Mouse (Mus musculus) gonadal fat pad, adult 2 months (tissue): ENCODE results near the gene Fras1. TPM values are rescaled to one million over a fixed set of nuclear protein-coding genes. Genes with fewer than 3 reads are reported as not detected.

Source experiments
- DNase-seq: peaks from one replicate; pipeline ENCODE4 v3.0.0-alpha.2; 2012; ENCODE audit warnings: low read depth
- polyA plus RNA-seq: library from polyadenylated mRNA; depleted of rRNA; stranded (reverse); fragments of >200 nt; gene quantifications from 2 replicates; pipeline ENCODE4 v1.2.3, GENCODE M21; 2012; rRNA removed

The Fras1 gene
- polyA plus RNA-seq, result 1.7 and 2.2 TPM in 2 replicates

DNA sequence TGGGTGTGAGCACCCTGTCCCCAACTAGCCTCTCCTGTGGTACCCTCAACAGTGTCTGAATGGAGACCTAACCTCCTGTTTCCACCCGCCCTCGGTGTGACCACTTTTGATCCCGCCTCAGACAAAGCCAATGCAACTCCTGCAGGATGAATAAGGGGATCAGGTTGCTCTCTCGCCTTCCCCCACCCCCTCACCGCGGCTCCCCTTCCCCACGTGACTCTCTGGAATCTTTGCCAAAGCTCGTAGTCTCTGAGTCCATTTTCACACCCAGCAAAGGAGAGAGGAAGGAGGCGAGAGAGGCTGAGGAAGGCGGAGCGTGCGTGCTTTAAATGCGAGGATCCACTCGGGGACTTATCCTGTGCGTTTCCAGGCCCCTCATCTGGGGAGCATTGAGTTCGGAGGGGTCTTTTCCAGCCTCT lies at the start of gene Fras1:
Gene Fras1 (plus strand): TSS at position 389 of the 419 bp plus-strand sequence.
- DNase-seq, result no peak

DNA sequence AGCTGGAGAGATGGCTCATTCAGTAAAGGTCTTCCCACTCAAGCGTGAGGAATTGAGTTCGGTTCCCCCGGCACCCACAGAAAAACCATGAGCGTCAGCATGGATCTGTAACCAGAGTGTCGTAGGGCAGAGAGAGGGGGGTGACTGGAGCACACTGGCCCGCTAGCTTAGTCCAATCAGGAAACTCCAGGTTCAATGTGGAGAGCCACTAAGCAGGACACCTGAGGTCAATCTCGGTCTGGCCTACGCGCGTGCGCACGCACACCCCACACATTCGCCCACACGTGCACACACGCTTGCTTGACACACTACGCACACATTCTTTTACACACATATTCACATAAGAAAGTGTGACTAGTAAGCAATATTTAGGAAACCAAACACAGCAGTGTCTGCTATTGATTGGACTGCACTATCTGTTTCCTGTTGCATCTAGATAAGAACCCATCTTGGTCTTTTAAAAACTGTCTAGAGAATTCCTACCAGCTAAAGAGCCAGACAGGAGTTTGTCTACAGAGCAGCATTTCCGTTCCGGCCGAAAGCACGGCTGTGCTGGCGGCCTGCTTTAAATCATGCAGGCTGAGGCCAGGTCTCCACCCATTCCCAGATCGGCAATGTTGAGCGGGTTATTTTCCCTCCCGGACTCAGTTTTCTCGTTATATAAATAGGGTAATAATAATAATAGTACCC lies 42.6 kb upstream of the Fras1 start:
- DNase-seq, result no peak

DNA sequence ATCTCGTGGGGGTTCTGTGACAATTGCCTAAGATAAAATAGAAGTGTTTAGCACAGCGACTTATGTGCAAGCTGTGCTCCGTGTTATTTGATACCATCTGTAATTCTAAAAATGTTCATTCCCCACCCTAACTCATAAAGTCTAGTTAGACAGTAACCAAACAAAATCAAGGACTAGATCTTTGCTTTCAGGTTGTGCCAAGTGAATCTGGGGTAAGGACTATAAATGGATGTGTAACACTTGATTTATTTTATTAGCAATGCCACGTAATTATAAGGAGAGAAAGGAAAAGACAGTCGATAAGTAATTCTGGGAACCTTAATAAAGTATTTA lies 42.1 kb upstream of the Fras1 start:
- no peak for DNase-seq

DNA sequence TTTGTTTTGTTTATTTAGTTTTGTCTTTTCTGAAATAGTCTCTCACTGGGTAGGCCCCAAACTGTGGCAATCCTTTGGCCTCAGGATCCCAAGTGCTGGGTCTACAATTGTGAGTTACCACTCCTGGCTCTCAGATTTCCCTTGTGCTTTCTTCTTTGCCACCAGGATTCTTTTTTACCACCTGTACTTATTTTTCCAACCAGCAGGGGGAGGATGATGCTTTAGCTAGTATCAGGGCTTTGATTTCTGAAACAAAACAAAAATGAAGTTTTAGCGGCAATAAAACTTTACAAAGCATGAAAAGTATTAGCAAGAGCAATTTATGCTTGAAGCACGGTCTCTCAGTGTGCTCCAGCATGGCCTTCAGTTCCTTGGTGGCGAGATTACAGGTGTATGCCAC lies 39.8 kb upstream of the Fras1 start:
- no peak for DNase-seq

DNA sequence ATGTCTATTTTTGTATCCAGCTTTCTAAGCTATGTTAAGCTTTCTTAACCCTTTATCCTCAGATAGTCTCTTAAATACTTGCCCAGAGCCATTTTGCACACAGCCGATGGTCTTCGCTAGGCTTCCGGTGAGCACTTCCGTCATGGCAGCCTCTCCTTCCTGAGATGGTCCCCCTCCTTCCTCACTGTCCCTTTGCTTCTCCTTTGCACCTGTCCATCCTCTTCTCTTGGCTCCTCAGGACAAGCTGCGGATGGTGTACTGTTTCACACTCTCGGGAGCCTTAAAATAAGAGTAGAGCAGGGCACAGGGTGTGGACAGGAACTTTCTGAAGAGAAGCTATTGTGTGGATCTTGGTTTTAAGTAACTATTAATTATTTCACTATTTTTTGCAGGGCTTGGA lies 33.2 kb upstream of the Fras1 start:
- no peak for DNase-seq

DNA sequence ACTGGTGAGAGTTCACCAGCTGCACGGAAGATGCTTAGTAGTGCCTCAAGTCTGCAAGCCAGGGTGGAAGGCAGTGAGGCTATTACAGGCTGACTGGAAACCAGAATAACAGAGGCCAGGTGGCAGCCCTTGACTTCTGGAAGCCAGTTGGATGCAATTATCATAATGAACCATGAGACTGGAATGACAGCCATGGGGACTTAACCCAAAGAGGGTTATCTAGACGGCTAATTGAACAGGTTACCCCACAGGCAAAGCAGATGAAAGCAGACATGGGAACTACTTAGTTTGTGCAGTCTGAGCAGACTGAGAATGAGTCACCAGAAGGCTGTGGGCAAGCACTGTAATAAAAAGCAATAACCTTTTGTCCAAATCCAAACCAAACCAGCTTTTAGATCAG lies 28.8 kb upstream of the Fras1 start:
- no peak for DNase-seq

DNA sequence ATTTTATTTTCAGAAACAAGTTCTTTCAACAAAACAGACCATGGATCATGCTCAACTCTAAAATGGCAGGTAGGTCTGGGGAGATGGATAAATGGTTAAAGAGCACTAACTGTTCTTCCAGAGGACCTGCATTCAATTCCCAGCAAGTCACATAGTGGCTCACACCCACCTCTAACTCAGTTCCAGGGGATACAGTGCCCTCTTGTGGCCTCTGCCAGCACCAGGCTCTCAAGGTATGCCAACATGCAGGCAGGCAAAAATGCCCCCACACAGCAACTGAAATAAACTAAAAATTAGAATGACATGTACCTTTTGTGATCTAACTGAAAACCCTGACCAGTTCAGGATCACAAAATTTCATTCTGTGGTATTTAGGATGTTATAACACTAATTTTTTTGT lies 21.8 kb upstream of the Fras1 start:
- DNase-seq, result no peak

DNA sequence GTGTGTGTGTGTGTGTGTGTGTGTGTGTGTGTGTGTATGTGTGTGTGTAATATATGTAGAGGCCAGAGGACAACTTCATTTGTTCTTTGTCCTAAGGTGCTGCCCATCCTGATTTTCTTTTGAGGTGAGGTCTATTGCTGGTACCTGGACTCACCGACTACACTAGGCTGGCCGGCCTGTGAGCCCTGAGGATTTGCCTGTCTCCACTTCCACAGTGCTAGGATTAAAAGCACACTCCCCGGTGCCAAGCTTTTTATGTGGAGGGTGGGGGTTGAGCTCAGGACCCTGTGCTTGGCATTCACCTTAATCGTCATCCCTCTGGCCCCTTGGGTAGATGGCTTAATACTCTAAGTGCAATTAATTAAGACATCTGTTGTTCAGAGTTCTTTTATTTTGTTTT lies 9.8 kb upstream of the Fras1 start:
- no peak for DNase-seq

DNA sequence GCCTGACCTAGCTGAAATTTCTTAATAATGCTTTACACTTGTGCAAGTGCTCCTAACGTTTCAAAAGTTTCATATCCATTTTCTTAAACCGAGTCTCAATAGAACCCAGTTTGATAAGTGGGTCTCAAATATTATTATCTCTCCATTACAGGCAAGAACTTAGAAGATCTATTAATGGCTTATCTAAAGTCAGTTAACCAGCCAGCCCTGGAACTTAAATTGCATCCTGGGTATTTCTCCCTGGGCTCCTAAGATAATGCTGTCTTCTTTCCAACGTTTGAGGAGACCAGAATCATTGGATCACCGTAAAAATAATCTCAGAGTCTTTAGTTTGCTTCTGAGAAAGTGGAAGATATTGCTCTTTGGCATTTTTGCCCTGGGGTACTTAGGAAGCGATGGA lies 8.2 kb upstream of the Fras1 start:
- no peak for DNase-seq

DNA sequence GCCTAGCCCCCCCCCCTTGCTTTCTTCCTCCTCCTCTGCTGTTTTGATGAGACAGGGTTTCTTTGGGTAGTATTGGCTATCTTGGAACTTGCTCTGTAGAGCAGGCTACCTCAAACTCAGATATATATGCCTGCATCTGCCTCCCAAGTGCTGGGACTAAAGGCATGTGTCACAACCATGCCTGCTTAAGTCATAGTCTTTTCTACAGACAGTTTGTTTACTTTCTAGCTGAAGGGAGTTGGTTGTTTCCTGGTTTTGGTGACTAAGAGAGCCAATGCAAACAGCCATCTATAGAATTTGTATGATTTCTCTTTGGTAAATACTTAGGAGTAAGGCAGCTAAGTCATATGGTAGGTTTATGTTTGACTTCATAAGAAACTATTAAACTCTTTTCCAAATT lies 6.5 kb upstream of the Fras1 start:
- DNase-seq, result no peak

DNA sequence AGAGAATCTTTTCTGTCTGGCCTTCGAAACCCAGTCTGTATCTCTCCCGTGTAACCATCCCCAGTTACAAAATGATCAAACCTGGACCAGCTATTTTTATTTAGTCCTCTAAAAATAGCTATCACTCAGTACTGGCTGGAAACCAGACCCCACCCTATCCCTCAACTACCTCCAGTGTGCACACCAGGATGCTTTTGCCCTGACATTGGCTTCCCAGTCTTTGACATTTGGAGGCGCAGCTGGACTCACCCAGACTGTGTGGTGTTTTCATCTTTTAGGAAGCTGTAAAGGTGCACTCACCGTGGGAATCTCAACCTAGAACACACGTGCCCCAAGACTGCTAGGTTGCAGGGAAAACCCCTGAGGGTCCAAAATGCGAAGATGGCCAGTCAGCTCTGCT lies 649 bp upstream of the Fras1 start:
- DNase-seq, result no peak

DNA sequence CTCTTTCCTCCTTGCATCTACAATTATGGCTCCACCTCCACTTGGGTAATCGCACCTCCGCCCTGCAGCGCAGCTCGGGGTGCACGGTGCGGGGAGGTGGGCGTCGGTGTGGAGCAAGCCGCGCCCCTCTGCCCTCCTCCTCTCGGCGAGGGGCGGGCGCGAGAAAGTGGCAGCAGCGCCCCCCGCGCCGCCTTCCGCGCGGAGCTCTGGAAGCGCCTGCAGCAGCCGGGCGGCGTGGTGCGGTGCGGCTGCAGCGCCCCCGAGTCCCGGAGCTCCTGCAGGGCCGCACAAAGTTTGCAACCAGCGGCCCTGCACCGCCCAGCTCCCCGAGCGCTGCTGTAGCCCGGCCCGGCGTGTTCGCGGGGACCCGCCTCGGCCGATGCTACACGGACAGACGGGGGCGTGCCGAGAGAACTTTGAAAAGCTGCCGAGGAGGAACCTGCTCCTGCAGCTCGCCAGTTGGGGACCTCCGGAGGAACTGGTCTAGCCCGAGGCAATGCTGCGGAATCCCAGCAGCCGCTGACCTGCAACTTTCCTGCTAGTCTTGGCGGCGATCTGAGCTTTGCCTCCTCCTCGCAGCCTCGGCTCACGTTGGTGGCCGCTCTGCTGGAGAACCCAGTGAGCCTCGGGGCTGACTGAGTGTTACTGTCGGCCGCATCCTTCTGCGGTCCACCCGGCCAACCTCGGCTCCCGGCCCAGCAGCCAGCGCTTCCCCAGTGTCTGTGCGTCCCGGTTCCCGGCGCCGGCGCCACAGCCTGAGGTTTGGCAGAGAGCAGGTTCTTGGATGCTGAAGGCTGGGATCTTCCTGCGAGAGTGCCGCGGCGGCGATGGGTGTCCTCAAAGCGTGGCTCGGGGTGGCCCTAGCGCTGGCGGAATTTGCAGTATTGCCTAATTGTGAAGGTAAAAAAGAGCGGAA lies 489 bp downstream of the Fras1 start:
- DNase-seq, result no peak

DNA sequence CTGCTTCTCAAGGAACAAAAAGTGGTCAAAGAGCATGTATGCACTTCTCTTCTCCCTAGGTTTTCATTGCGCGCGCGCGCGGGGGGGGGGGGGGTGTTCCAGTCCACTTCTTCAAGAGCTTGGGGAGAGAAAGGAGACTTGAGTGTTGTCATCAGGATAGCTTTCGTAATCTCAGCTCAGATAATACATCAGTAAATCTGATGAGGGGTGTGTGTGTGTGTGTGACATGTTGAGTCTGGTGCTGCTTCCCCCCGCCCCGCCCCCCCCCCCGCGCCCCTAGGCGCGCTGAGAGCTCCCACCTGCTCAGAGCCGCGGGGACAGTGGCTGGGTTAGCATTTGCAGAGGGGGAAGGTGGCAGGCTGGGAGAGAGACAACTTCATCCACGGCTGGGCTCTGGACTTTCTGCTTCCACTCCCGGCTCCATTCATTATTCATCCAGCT lies 1.7 kb downstream of the Fras1 start:
- DNase-seq, result no peak

DNA sequence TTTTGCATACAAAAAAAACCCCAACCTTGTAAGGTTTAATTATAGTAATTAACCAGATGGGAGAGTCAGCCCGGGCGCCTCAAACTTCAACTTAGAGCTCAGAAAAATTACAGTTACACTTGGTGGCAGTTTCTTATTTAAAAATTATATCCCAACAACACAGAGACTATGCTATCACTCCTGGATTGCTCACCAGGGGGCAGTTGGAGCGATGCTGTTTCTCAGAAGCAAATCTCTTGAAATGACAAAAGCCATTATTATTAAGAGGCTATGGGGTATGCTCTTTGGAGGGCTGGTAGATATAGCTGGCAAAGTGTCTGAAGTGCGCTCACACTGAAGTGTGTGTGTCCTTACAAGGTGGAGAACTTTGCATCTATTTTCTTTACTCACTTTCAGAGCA lies 2.5 kb downstream of the Fras1 start:
- no peak for DNase-seq

DNA sequence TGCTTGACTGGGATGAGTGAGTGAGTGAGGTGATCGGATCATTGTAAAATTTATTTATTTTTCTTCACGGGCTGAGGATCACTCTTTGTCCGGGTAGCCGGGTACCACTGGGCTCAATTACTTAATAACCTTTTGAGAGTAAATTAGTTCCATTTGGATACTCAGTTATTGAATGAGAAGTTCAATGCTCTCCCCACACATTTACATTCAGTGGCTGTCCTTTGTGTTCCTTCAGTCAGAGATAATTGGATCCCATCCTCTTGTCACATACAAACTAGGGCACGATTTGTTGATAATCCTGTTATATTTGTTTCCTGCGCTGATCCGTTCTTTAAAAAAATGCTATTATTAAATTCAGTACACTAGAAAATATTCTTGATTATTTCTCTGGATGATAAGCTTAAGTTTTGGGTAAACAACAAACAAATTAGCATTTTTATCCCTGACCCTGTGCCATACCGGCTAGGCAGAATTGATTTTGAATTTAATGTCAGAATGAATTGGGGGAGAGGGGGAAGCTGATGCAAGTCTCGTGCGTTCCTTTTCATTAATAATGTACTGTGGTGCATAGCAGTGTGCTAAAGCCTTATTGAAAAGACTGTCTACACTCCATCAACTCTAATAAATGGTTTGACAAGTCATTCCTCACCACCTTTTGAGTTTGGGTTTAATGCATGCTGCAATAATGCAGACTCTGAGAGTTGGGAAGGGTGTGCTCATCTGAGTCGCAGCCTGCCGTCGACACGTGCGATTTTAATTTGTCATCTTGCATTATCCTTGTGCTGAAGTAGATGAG lies 12.6 kb downstream of the Fras1 start:
- no peak for DNase-seq

DNA sequence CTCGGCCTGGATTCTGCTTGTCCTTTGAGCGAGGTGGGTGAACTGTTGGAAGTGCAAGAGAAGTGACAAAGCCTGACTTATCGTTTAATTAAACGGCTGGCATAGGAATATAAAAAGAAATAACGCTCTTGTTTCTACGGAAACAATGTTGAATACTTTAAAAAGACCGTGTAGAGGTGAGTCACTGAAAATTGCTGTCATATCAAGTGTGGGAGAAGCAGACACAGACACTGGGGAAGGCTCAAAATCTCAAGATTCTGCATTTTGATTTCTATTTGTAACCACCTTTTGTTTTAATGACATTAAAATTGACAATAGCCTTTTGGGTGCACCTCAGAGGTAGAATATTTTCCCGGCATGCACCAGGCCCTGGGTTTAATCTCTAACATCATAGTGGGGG lies 14.6 kb downstream of the Fras1 start:
- no peak for DNase-seq

DNA sequence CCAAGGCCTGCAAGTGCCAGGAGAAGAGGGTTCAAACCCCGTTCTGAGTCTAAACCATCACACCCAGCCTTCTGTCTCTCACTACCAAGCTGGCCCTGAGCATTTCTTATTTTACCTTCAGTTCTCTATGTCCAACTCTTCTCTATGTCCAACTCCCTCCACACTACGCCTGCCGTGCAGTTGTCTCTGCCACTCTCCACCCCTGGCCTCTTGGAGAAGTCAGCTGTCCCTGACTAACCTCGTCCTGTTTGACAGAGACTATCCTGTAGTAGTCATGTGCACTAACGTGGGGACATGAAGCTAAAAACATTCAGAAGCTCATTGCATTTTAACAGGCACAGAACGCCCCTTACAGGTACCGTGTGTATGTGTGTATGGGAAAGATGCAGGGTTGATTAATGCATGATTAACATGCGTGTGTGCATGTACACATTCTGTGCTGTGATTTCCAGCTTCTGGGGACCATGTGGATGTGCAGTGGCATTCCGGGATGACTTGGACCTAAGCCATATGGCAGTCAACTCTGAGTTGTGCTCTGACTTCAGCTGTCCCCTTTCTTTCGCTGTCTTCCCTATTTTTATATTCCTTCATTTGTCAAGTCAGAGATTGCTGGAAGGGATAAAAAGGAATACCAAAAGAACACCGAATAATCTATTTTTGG lies 16.3 kb downstream of the Fras1 start:
- no peak for DNase-seq

DNA sequence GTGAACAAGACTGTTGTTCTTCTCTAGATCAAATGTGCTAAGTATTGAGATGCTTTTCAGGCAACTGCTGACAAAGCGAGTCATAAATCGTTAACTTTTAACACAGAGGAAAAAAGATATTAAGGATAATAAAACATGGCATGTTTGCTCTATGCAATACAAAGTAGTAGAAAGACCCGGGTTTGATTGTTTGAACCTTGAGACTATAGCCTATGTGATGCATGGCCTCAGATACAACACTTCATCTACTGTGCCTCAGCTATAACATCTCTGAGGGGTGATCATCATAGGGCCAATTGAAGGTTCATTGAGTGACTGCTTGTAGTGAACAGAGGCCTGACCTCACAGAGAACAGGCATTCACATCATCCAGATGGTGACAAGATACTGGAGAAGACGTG lies 17.3 kb downstream of the Fras1 start:
- DNase-seq, result no peak

DNA sequence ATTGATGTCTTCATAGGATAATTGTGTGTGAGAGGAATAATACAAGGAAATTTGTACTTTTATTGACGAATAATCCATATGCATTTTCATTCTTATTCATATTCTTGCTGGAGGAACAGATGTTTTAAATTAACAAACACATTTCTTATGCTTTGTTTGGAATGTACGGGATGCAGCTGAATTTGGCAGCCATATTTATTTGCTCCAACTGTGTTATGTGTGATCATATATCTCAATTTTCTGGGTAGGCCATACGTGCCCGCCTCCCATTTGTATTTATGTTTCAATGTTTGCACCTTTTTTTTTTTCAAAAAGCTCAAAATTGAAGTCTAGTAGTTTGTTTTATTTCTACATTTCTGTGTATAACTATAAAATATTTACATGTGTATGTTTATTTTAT lies 21.2 kb downstream of the Fras1 start:
- no peak for DNase-seq

DNA sequence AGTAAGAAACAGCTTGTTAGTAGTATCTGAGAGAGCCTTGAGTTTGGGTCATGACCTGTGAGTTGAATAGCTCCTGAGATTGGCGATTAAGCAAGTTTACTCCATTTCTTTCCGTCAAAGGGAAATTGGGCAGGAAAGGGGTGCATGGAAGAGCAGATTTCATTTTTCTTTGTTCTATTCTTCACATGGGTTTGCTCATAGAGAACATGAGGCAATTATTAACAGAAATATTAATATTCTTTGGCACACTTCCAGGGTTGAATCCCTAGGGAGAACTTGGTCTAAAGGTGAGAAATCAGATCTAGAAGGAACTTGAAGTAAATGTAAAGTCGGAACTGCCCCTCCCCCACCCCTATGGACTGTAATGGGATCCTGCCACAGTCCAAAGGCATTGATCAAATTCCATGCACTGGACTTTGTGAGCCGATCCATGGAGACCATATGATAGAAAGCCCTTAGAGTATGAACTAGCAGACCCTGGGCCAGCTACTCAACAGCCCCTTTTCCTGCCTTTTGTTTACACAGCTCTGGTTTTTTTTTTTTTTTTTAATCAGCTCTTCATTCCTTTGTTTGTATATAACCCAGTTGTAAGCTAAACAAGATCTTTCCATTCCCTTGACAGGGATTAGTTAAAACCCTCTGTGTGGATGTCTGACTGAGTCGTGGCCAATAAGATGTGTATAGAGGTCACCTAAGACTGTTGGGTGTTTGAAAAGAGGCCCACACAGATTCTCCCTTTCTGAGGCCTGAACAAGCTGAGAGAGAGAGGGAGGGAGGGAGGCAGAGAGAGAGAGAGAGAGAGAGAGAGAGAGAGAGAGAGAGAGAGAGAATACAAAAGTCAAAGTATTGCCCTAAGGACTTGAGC lies 22.3 kb downstream of the Fras1 start:
- no peak for DNase-seq

DNA sequence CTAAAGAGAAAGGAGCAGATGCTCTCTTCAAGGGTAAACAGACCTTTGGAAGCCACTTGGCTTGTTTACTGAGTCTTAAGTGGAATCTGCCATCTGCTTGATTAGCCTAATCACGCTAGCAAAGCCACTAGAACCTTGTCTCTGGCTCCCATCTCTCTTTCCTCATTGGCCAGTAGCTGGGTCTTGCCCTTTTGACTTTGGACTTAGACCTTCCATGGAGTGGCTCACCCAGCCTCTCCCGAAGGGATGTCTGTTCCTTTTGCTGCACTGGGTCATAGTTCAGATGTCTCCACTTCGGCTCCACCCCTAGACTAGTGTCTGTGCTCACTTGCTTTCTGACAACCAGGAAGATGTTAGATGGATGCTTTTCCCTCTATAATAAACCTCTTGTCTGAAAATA lies 28.8 kb downstream of the Fras1 start:
- no peak for DNase-seq
